Mouse (Mus musculus) embryonic facial prominence, embryonic 12.5 days (tissue): ENCODE results near the gene Vash1. TPM values are rescaled to one million over a fixed set of nuclear protein-coding genes. Genes with fewer than 3 reads are reported as not detected.
A peak's percentile ranks its signal among the peaks of the same experiment; 100 is the strongest.

ENCODE experiments used
- ATAC-seq: fragments of 200-750 bp; cut with Nextera tagmentation; 2 replicates; pipeline ENCODE4 v1.8.0; 2017; ENCODE audit not compliant: insufficient number of reproducible peaks, insufficient read depth, low FRiP score, low TSS enrichment
- H3K27ac ChIP-seq: fragments of 300-500 bp; sonication (generic); 2 replicates; pipeline ENCODE4 v1.5.1; 2016; ENCODE audit warnings: mild to moderate bottlenecking
- H3K27me3 ChIP-seq: fragments of 300-500 bp; sonication (generic); 2 replicates; pipeline ENCODE4 v1.6.1; 2016; ENCODE audit warnings: mild to moderate bottlenecking, moderate library complexity
- H3K36me3 ChIP-seq: fragments of 300-500 bp; sonication (generic); 2 replicates; pipeline ENCODE4 v1.6.1; 2016; ENCODE audit warnings: mild to moderate bottlenecking
- H3K4me1 ChIP-seq: fragments of 300-500 bp; sonication (generic); 2 replicates; pipeline ENCODE4 v1.6.1; 2016
- H3K4me2 ChIP-seq: fragments of 300-500 bp; sonication (generic); replicated peaks from 2 replicates; pipeline ENCODE4 v1.6.1; 2016; ENCODE audit warnings: mild to moderate bottlenecking, moderate library complexity
- H3K4me3 ChIP-seq: fragments of 300-500 bp; sonication (generic); 2 replicates; pipeline ENCODE4 v1.5.1; 2016; ENCODE audit warnings: mild to moderate bottlenecking
- H3K9ac ChIP-seq: fragments of 300-500 bp; sonication (generic); 2 replicates; pipeline ENCODE4 v1.6.1; 2016; ENCODE audit warnings: mild to moderate bottlenecking, moderate library complexity
- H3K9me3 ChIP-seq: fragments of 300-500 bp; sonication (generic); 2 replicates; pipeline ENCODE4 v1.6.1; 2016; ENCODE audit warnings: mild to moderate bottlenecking, moderate library complexity
- WGBS: fragments of 180-500 bp; shearing (Covaris S2); methylation state at CpG from one replicate; pipeline ENCODE4 v1.1.7; 2016; 5-methylcytosine and 5-hydroxymethylcytosine counted together
- polyA plus RNA-seq: library from polyadenylated mRNA; unstranded; fragments of >200 nt; fragmentation: Nextera tagmentation; extraction: Ambion mirVana; gene quantifications from 2 replicates; pipeline ENCODE4 v1.2.1, GENCODE M21; 2016

Gene Vash1
- polyA plus RNA-seq, 1 experiment from 2014 or later = 18.8 TPM

- no peaks in the 10 kb centered on the region for H3K27me3 ChIP-seq
- ATAC-seq = peak; percentile 37; the same call in 1 of the 2 replicates
- H3K9me3 ChIP-seq = no peaks in the 10 kb centered on the region
- no peak overlapping the region for H3K4me2 ChIP-seq
- peak overlapping the region; percentile 24; the same call in 1 of the 2 replicates for H3K27ac ChIP-seq
- no peak overlapping the region for H3K9ac ChIP-seq
- H3K4me3 ChIP-seq = no peak overlapping the region
- H3K36me3 ChIP-seq = peaks cover 7% of the 10 kb centered on the region; the same call in 1 of the 2 replicates
- H3K4me1 ChIP-seq = peaks cover 12% of the 10 kb centered on the region
- WGBS = 32% methylated on average over 19 of the region's 19 CpGs
These were observed 21.7 kb downstream of the Vash1 start for GRCm38 (mm10) chr12:86699965-86700926.

GRCm38 (mm10) chr12:86700927-86701310, 22.4 kb downstream of the Vash1 start:
- Histone ChIP-seq H3K4me3 (no peak overlapping the region), H3K9ac (no peak overlapping the region), H3K27me3 (no peaks in the 10 kb centered on the region), H3K9me3 (no peaks in the 10 kb centered on the region), H3K36me3 (peaks cover 5% of the 10 kb centered on the region; the same call in 1 of the 2 replicates), H3K4me2 (no peak overlapping the region), H3K4me1 (peaks cover 12% of the 10 kb centered on the region), H3K27ac (peak overlapping the region; percentile 24; the same call in 1 of the 2 replicates)
- ATAC-seq = no peak
- 63% methylated on average over 4 of the region's 4 CpGs for WGBS

GRCm38 (mm10) chr12:86701491-86701890, 23.0 kb downstream of the Vash1 start:
- Histone ChIP-seq H3K4me2 (no peak overlapping the region), H3K4me3 (no peak overlapping the region), H3K4me1 (peaks cover 12% of the 10 kb centered on the region), H3K9ac (no peak overlapping the region), H3K27ac (no peak overlapping the region), H3K9me3 (no peaks in the 10 kb centered on the region), H3K27me3 (no peaks in the 10 kb centered on the region), H3K36me3 (peaks cover 5% of the 10 kb centered on the region; the same call in 1 of the 2 replicates)
- ATAC-seq = no peak
- 86% methylated on average over 4 of the region's 4 CpGs for WGBS

- H3K4me3 ChIP-seq = no peak overlapping the region
- ATAC-seq = no peak
- H3K27ac ChIP-seq = no peak overlapping the region
- no peak overlapping the region for H3K4me2 ChIP-seq
- peaks cover 12% of the 10 kb centered on the region for H3K4me1 ChIP-seq
- H3K9ac ChIP-seq = no peak overlapping the region
- WGBS = 90% methylated on average over 3 of the region's 3 CpGs
- H3K36me3 ChIP-seq = no peaks in the 10 kb centered on the region
- no peaks in the 10 kb centered on the region for H3K27me3 ChIP-seq
- H3K9me3 ChIP-seq = no peaks in the 10 kb centered on the region
These were observed 24.2 kb downstream of the Vash1 start for GRCm38 (mm10) chr12:86702690-86703089.

GRCm38 (mm10) chr12:86705843-86706242, 27.3 kb downstream of the Vash1 start:
- Histone ChIP-seq H3K4me1 (0 out of 2 replicates have a peak, but pooled peaks cover under 1% of the 10 kb centered on the region), H3K27me3 (no peaks in the 10 kb centered on the region), H3K27ac (no peak overlapping the region), H3K4me2 (no peak overlapping the region), H3K4me3 (no peak overlapping the region), H3K9me3 (no peaks in the 10 kb centered on the region), H3K9ac (no peak overlapping the region), H3K36me3 (no peaks in the 10 kb centered on the region)
- no peak for ATAC-seq
- WGBS = 82% methylated on average over 5 of the region's 5 CpGs

- Histone ChIP-seq H3K27me3 (no peaks in the 10 kb centered on the region), H3K36me3 (peaks cover 4% of the 10 kb centered on the region; the same call in 1 of the 2 replicates), H3K9ac (no peak overlapping the region), H3K4me1 (no peaks in the 10 kb centered on the region), H3K4me3 (no peak overlapping the region), H3K27ac (no peak overlapping the region), H3K4me2 (no peak overlapping the region), H3K9me3 (no peaks in the 10 kb centered on the region)
- ATAC-seq = no peak
- WGBS = 68% methylated on average over 5 of the region's 5 CpGs
These were observed 35.5 kb downstream of the Vash1 start for GRCm38 (mm10) chr12:86714026-86714425.

GRCm38 (mm10) chr12:86715401-86715800, 36.9 kb downstream of the Vash1 start:
- H3K4me3 ChIP-seq = no peak overlapping the region
- 51% methylated on average over 5 of the region's 5 CpGs for WGBS
- no peaks in the 10 kb centered on the region for H3K9me3 ChIP-seq
- no peak for ATAC-seq
- no peak overlapping the region for H3K27ac ChIP-seq
- no peaks in the 10 kb centered on the region for H3K4me1 ChIP-seq
- H3K9ac ChIP-seq = no peak overlapping the region
- H3K27me3 ChIP-seq = no peaks in the 10 kb centered on the region
- no peak overlapping the region for H3K4me2 ChIP-seq
- peaks cover 4% of the 10 kb centered on the region; the same call in 1 of the 2 replicates for H3K36me3 ChIP-seq

- no peak overlapping the region for H3K27ac ChIP-seq
- no peak for ATAC-seq
- H3K4me1 ChIP-seq = no peaks in the 10 kb centered on the region
- 91% methylated on average over 11 of the region's 11 CpGs for WGBS
- no peaks in the 10 kb centered on the region for H3K27me3 ChIP-seq
- H3K4me2 ChIP-seq = no peak overlapping the region
- H3K36me3 ChIP-seq = peaks cover 4% of the 10 kb centered on the region; the same call in 1 of the 2 replicates
- H3K9me3 ChIP-seq = no peaks in the 10 kb centered on the region
- no peak overlapping the region for H3K9ac ChIP-seq
- no peak overlapping the region for H3K4me3 ChIP-seq
These were observed 38.5 kb downstream of the Vash1 start for GRCm38 (mm10) chr12:86716962-86717361.

- Histone ChIP-seq H3K36me3 (peaks cover 4% of the 10 kb centered on the region; the same call in 1 of the 2 replicates), H3K9ac (no peak overlapping the region), H3K9me3 (no peaks in the 10 kb centered on the region), H3K27ac (no peak overlapping the region), H3K4me2 (no peak overlapping the region), H3K27me3 (no peaks in the 10 kb centered on the region), H3K4me1 (0 out of 2 replicates have a peak, but pooled peaks cover under 1% of the 10 kb centered on the region), H3K4me3 (no peak overlapping the region)
- 82% methylated on average over 18 of the region's 18 CpGs for WGBS
- ATAC-seq = no peak
These were observed 41.6 kb downstream of the Vash1 start for GRCm38 (mm10) chr12:86719961-86720639.

GRCm38 (mm10) chr12:86721453-86721852, 43.0 kb downstream of the Vash1 start:
- H3K36me3 ChIP-seq = peaks cover 4% of the 10 kb centered on the region; the same call in 1 of the 2 replicates
- ATAC-seq = no peak
- 0 out of 2 replicates have a peak, but pooled peaks cover 3% of the 10 kb centered on the region for H3K4me1 ChIP-seq
- no peaks in the 10 kb centered on the region for H3K27me3 ChIP-seq
- no peak overlapping the region for H3K4me3 ChIP-seq
- 84% methylated on average over 5 of the region's 5 CpGs for WGBS
- no peaks in the 10 kb centered on the region for H3K9me3 ChIP-seq
- H3K4me2 ChIP-seq = no peak overlapping the region
- no peak overlapping the region for H3K27ac ChIP-seq
- H3K9ac ChIP-seq = no peak overlapping the region

- H3K4me2 ChIP-seq = no peak overlapping the region
- no peaks in the 10 kb centered on the region for H3K27me3 ChIP-seq
- WGBS = 74% methylated on average over 2 of the region's 2 CpGs
- no peaks in the 10 kb centered on the region for H3K9me3 ChIP-seq
- H3K4me1 ChIP-seq = 0 out of 2 replicates have a peak, but pooled peaks cover 3% of the 10 kb centered on the region
- no peak overlapping the region for H3K27ac ChIP-seq
- H3K36me3 ChIP-seq = no peaks in the 10 kb centered on the region
- no peak for ATAC-seq
- no peak overlapping the region for H3K9ac ChIP-seq
- H3K4me3 ChIP-seq = no peak overlapping the region
These were observed 45.8 kb downstream of the Vash1 start for GRCm38 (mm10) chr12:86724300-86724699.
